Mouse (Mus musculus) thymus, postnatal 25 days (tissue): ENCODE results near the gene Eif3i.

Experiments
- DNase-seq: peaks from one replicate; pipeline ENCODE4 v3.0.0; 2022

Eif3i gene

GRCm38 (mm10) chr4:129600233-129601158, at the start of gene Eif3i, which contains the start of gene Tmem234:
TSS of gene Eif3i (minus strand) at chr4:129600648.
TSS of gene Tmem234 (plus strand) at chr4:129600668.
- peak; percentile 85 for DNase-seq

DNA sequence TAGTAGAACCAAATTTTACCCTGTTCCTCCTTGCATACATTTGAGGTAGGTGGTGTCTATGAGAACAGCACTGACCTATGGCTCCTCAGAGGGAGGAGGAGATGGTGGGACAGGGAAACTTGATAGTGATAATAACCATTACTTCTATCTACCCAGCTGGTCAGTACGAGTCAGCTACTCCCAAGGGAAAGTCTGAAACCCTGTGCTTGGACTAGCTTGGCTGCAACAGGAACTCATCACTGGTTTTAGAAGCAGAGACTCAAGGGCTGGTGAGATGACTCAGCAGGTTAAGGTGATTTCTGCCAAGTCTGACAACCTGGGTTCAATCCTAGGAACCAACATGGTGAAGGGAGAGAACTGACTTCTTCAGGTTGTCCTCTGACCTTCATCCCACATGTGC, 48.2 kb upstream of the Eif3i start:
- no peak for DNase-seq

DNA sequence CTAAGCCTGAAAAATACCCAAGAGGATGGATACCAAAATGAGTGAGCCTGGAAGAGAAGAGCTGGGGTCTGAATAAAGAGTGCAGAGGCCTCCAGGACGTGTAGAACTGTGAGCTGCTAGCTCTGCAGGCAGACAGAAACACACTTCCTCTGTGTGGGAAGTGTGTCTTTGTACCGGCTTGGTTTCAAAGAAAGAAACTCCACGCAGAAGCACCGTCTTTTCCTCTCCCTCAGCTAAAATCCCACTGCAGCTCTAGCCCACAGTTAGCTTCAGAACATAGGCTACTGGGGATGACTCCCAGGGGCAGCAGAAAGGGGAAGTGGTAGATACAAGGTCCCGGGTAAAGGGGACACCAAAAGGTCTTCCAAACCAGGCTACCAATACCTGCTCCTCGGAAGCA, 44.8 kb upstream of the Eif3i start:
- DNase-seq, result no peak

GRCm38 (mm10) chr4:129641756-129642155, 41.3 kb upstream of the Eif3i start:
- DNase-seq, result no peak

GRCm38 (mm10) chr4:129640638-129641467, 40.4 kb upstream of the Eif3i start, which contains the start of gene Txlna:
TSS of gene Txlna (minus strand) at chr4:129641065.
- DNase-seq, result peak; percentile 95

- peak; percentile 30 for DNase-seq
These were observed 39.7 kb upstream of the Eif3i start for GRCm38 (mm10) chr4:129640101-129640637.

DNA sequence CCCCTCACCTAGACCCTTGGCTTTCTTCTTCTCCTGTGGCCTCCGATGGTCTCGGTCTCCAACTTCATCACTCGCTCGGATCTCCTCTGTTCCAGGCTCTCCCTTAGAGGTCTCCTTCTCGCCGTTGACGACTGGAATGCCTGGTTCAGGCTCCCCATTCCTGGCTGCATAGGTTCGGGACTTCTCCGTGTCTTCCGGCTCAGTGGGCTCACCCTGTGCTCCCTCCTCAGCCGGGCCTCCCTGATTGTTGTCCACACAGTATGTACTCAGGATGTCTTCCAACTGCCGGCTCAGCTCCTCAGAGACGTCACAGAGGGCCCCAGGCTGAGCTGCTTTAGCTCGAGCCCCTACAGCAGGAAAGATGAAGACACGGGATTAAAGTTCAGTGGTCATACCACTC, 38.8 kb upstream of the Eif3i start:
- no peak for DNase-seq

GRCm38 (mm10) chr4:129633852-129634251, 33.4 kb upstream of the Eif3i start:
- no peak for DNase-seq

- no peak for DNase-seq
These were observed 31.4 kb upstream of the Eif3i start for GRCm38 (mm10) chr4:129631867-129632266.

- DNase-seq, result no peak
These were observed 30.5 kb upstream of the Eif3i start for GRCm38 (mm10) chr4:129630944-129631343.

GRCm38 (mm10) chr4:129626035-129626434, 25.6 kb upstream of the Eif3i start:
- no peak for DNase-seq

DNA sequence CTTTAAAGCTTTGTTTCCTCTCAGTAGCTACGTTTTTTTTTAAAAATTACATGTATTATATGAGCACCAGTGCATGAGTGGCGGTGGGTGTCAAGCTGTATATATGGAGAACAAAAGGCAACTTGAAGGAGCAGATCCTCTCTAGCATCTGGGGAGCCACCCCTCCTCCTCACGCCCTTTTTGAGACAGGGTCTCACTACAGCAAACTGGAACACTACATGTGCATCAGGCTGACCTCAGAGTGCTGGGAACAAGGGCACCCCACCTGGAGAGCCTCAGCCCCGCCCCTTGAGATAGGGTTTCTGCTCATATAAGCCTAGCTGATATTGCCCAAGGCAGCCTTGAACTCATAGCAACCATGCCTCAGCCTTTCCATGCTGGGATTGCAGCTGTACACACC, 25.0 kb upstream of the Eif3i start:
- DNase-seq, result no peak

DNA sequence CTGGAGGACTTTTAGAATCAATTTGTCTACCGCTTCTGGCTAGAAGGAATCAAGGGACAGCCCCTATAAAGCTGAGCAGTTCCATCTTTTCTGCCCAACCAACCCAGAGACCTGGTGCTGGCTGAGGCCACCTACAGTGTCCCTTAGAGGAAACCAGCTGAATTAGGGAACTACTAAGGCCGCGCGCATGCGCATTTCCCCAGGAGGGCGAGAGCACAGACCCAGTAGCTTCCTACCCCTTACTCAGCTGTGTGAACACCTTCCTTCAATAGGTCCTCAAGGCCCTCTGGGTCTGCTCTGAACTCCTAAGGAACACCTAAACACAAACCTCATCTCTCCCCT, 24.6 kb upstream of the Eif3i start:
- peak; percentile 66 for DNase-seq

- peak; percentile 84 for DNase-seq
These were observed 24.0 kb upstream of the Eif3i start for GRCm38 (mm10) chr4:129624281-129625028.

DNA sequence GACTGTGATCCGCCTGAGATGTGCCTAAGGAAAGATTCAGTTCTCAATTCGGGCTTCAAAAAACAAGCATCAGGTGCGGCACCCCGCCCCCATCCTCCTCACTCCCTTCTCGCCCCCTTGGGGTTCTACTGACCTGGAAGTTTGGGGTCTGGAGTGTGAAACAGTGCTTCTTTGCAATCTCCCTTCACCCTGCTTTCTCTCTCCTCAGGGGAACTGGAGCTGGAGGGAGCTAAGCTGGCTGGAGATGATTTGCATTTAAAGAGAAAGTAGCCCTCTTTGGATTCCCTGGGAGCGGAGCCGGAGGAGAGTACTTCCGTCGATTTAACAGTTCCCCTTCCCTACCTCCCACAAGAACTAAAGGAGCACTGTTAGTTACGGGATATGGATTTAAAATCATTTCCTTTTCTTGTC, 23.2 kb upstream of the Eif3i start, which contains the start of gene Ccdc28b:
Ccdc28b (minus strand) TSS at position 267 of the 411 bp plus-strand sequence.
- DNase-seq, result peak; percentile 58

- DNase-seq, result no peak
These were observed 22.5 kb upstream of the Eif3i start for GRCm38 (mm10) chr4:129622803-129623535.

DNA sequence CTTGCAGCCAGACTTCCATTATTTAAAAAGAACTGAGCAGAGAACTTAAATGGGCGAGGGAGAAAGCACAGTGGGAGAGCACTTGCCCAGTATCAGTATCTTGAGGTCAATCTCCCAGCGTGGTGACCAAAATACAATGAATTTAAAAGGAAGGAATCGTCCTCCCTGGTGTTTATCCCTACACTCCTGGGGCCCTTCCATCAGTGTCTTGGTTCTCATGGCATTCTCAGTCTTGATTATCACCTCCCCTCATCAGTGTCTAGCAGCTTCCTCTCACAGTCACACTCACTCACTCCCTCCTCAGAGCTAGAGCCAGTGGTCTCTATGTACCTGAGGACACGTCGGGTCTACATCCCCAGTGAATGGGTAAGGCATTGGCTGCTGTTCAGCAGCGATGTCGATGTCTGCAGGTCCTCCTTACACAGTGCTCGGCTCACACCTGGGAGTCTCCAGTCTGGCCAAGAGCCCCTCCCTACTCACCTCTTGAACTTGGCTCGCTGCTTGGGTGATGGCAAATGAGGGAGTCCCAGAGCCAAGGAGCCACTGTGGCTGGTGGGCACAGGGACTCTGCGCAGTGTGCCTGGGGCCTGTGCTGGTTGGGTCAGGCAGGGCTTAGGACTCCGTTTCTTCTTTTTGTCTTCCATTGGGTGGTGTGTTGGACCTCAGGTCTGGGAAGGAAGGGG, 21.8 kb upstream of the Eif3i start:
- no peak for DNase-seq

DNA sequence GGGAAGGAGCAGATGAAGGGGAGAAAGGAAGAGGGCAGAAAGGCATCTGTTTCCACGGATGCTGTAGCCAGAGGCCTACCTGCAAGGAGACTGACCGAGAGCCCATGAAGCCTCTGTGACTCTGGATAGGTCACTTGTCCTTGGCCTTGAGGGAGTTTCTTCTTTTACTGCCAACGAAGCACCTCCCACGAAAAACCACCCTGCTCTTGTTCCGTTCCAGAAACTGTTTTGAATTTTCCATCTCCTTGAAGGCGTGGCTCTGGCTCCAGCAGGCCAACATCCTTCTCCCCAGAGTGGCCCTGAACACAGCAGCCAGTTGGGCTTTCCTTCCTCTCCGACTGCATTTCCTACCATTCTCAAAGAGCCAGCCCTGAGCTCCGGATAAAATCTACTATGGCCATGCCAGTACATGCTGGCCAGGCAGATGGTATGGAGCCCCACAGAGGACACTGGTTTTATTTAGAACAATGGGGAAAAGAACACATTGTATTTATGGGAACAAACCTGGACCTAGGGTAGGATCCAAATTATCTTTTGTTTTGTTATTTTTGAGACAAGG, 20.9 kb upstream of the Eif3i start:
- DNase-seq, result no peak

DNA sequence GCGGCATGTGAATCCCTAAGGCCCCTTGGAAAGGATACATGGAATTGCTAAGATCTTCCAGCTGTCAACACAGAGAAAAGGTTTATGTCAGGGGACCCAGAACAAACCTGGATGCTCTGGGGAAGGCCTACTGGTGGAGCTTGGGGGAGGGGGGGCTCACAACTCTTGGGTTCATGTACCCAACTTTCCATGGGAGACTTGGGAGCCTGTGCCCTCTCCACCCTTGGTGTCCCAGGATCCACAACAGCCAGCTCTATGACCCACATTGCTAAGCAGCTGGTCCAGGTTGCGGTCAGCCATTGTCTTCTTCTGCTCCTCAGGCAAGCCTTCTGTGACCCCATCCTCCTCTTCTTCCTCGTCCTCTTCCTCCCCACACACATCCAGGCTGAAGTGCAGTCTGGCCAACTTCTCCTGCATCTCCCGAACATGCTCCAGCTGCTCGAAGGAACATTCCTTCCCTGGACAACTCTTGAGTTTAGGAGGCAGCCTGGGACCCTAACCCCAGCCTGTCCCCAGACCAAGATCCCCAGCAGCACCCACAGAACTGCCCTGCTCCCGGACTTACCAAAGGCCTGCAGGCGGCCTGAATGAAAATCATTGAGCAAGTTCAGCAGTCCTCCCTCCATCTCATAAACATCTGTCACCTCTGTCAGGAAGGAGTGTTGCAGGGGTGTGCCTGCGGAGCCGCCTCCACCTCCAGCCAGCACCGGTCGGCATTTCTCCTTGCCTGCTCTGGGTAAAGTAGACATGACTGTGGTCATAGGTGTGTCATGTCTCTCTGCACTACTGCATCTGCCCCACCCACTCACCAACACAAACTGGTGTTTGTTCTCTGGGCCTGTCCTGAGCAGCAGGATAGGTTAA, 20.2 kb upstream of the Eif3i start:
- no peak for DNase-seq
